14 mouse cellular contexts compared by ENCODE assay signal in the genomic region with DNA sequence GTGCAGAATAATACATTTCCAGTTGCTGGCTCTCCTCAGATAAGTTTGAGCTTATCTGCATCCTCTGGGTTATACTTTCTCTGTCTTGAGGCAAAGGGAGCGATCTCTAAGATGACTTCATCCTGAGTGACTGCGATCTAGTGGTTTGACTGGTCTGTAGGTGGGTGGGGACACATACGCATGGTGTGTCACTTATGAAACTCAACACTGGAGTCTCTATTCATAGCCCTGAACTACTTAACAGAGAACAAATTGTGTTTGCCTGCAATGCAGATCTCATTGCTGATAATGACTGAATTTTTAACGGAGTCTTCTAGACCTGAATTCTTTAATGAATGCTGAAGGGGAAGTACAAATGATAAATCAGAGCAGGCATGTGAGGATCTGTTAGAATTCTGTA.
"Had no signal": no experiment of that assay in that cellular context is flagged by ENCODE, and none has a peak within 500 bp of the region (broad histone marks: within the 10 kb centered on the region; RNA-seq: fewer than 3 reads in every experiment).

No protein-coding gene starts in this region.

- H3K36me3 ChIP-seq: limb, embryonic 13.5 days; neural tube, embryonic 13.5 days had no signal

- H3K9ac ChIP-seq: limb, embryonic 13.5 days; liver, embryonic 14.5 days; neural tube, embryonic 13.5 days had no signal

- H3K27ac ChIP-seq: limb, embryonic 13.5 days; liver, embryonic 14.5 days; neural tube, embryonic 13.5 days had no signal

- H3K9me3 ChIP-seq: limb, embryonic 13.5 days; neural tube, embryonic 13.5 days had no signal

- H3K27me3 ChIP-seq: limb, embryonic 13.5 days; neural tube, embryonic 13.5 days had no signal

- ATAC-seq: lung, postnatal 0 days had no signal

- H3K4me3 ChIP-seq: limb, embryonic 13.5 days; neural tube, embryonic 13.5 days had no signal

- DNase-seq: kidney, adult 11 months; kidney, postnatal 14 days; layer of hippocampus, postnatal 36 days; lung, adult 2 months; lung, postnatal 36 days; midbrain, embryonic 14.5 days; retina, postnatal 1 day; right cerebral cortex, postnatal 25 days; thymus, adult 18-20 months; thymus, postnatal 14 days had no signal

- H3K4me2 ChIP-seq: limb, embryonic 13.5 days; neural tube, embryonic 13.5 days had no signal
